Mouse (Mus musculus): ENCODE results near the gene Irf2bp2. TPM values are rescaled to one million over a fixed set of nuclear protein-coding genes. Genes with fewer than 3 reads are reported as not detected.

Irf2bp2 gene
- polyA plus RNA-seq, 1 experiment from 2014 or later = 10.6 TPM

GRCm38 (mm10) chr8:126613143-126613542 is 19.4 kb upstream of the Irf2bp2 start:
- H3K36me3 ChIP-seq (ENCODE audit: control insufficient read depth, insufficient read depth, low read length) = no peaks in the 10 kb centered on the region
- H3K27me3 ChIP-seq (replicated peaks; ENCODE audit: control insufficient read depth, insufficient read depth, low read length) = no peaks in the 10 kb centered on the region
- H3K4me3 ChIP-seq (ENCODE audit: low read depth, low read length) = no peak overlapping the region
- no peak overlapping the region for H3K9ac ChIP-seq (ENCODE audit: low read depth, low read length)
- no peaks in the 10 kb centered on the region for H3K9me3 ChIP-seq (ENCODE audit: control insufficient read depth, low read length)
- no peak overlapping the region for H3K27ac ChIP-seq (replicated peaks; ENCODE audit: low read depth, low read length)
- H3K4me1 ChIP-seq (ENCODE audit: control insufficient read depth, insufficient read depth, low read length) = peaks cover 25% of the 10 kb centered on the region
- no peak for ATAC-seq (ENCODE audit: low read depth)
- 47% methylated on average over 5 of the region's 5 CpGs for WGBS
- DNase-seq (ENCODE audit: low spot score) = no peak
- no peak overlapping the region for H3K4me2 ChIP-seq (ENCODE audit: low read depth, low read length)

- DNase-seq (ENCODE audit: low spot score) (no peak), ATAC-seq (ENCODE audit: low read depth) (no peak)
- Histone ChIP-seq H3K4me3 (ENCODE audit: low read depth, low read length) (no peak overlapping the region), H3K27me3 (replicated peaks; ENCODE audit: control insufficient read depth, insufficient read depth, low read length) (no peaks in the 10 kb centered on the region), H3K36me3 (ENCODE audit: control insufficient read depth, insufficient read depth, low read length) (no peaks in the 10 kb centered on the region), H3K9ac (ENCODE audit: low read depth, low read length) (no peak overlapping the region), H3K9me3 (ENCODE audit: control insufficient read depth, low read length) (no peaks in the 10 kb centered on the region), H3K4me1 (ENCODE audit: control insufficient read depth, insufficient read depth, low read length) (peaks cover 25% of the 10 kb centered on the region), H3K4me2 (ENCODE audit: low read depth, low read length) (no peak overlapping the region), H3K27ac (replicated peaks; ENCODE audit: low read depth, low read length) (no peak overlapping the region)
- 89% methylated on average over 3 of the region's 3 CpGs for WGBS
Measured at GRCm38 (mm10) chr8:126612739-126613138, 19.0 kb upstream of the Irf2bp2 start.

- H3K9ac ChIP-seq (ENCODE audit: low read depth, low read length) = no peak overlapping the region
- ATAC-seq (ENCODE audit: low read depth) (no peak), DNase-seq (ENCODE audit: low spot score) (no peak)
- no peaks in the 10 kb centered on the region for H3K9me3 ChIP-seq (ENCODE audit: control insufficient read depth, low read length)
- H3K4me1 ChIP-seq (ENCODE audit: control insufficient read depth, insufficient read depth, low read length) = peaks cover 22% of the 10 kb centered on the region
- no peak overlapping the region for H3K4me2 ChIP-seq (ENCODE audit: low read depth, low read length)
- no peak overlapping the region for H3K27ac ChIP-seq (replicated peaks; ENCODE audit: low read depth, low read length)
- H3K4me3 ChIP-seq (ENCODE audit: low read depth, low read length) = no peak overlapping the region
- H3K27me3 ChIP-seq (replicated peaks; ENCODE audit: control insufficient read depth, insufficient read depth, low read length) = no peaks in the 10 kb centered on the region
- H3K36me3 ChIP-seq (ENCODE audit: control insufficient read depth, insufficient read depth, low read length) = no peaks in the 10 kb centered on the region
- WGBS = 2% methylated on average over 3 of the region's 3 CpGs
Measured at GRCm38 (mm10) chr8:126610713-126611112, 16.9 kb upstream of the Irf2bp2 start.

GRCm38 (mm10) chr8:126609556-126610263 is 15.9 kb upstream of the Irf2bp2 start:
- no peaks in the 10 kb centered on the region for H3K9me3 ChIP-seq (ENCODE audit: control insufficient read depth, low read length)
- ATAC-seq (ENCODE audit: low read depth) (no peak), DNase-seq (ENCODE audit: low spot score) (no peak)
- H3K36me3 ChIP-seq (ENCODE audit: control insufficient read depth, insufficient read depth, low read length) = no peaks in the 10 kb centered on the region
- H3K4me1 ChIP-seq (ENCODE audit: control insufficient read depth, insufficient read depth, low read length) = peaks cover 17% of the 10 kb centered on the region
- WGBS = 85% methylated on average over 11 of the region's 11 CpGs
- H3K27me3 ChIP-seq (replicated peaks; ENCODE audit: control insufficient read depth, insufficient read depth, low read length) = no peaks in the 10 kb centered on the region
- no peak overlapping the region for H3K27ac ChIP-seq (replicated peaks; ENCODE audit: low read depth, low read length)
- no peak overlapping the region for H3K4me2 ChIP-seq (ENCODE audit: low read depth, low read length)
- H3K4me3 ChIP-seq (ENCODE audit: low read depth, low read length) = no peak overlapping the region
- no peak overlapping the region for H3K9ac ChIP-seq (ENCODE audit: low read depth, low read length)

GRCm38 (mm10) chr8:126603241-126603947 is 9.6 kb upstream of the Irf2bp2 start:
- WGBS = 8% methylated on average over 8 of the region's 8 CpGs
- peaks cover 41% of the 10 kb centered on the region for H3K4me1 ChIP-seq (ENCODE audit: control insufficient read depth, insufficient read depth, low read length)
- 0 out of 2 replicates have a peak overlapping the region, but pooled peaks have one; percentile 34 for H3K9ac ChIP-seq (ENCODE audit: low read depth, low read length)
- ATAC-seq (ENCODE audit: low read depth) = peak; percentile 82
- H3K4me3 ChIP-seq (ENCODE audit: low read depth, low read length) = no peak overlapping the region
- no peaks in the 10 kb centered on the region for H3K27me3 ChIP-seq (replicated peaks; ENCODE audit: control insufficient read depth, insufficient read depth, low read length)
- no peaks in the 10 kb centered on the region for H3K9me3 ChIP-seq (ENCODE audit: control insufficient read depth, low read length)
- no peaks in the 10 kb centered on the region for H3K36me3 ChIP-seq (ENCODE audit: control insufficient read depth, insufficient read depth, low read length)
- peak overlapping the region; percentile 83 for H3K27ac ChIP-seq (replicated peaks; ENCODE audit: low read depth, low read length)
- DNase-seq (ENCODE audit: low spot score) = peak; percentile 96
- H3K4me2 ChIP-seq (ENCODE audit: low read depth, low read length) = peak overlapping the region; percentile 25

GRCm38 (mm10) chr8:126602641-126603040 is 8.9 kb upstream of the Irf2bp2 start:
- Histone ChIP-seq H3K27me3 (replicated peaks; ENCODE audit: control insufficient read depth, insufficient read depth, low read length) (no peaks in the 10 kb centered on the region), H3K4me2 (ENCODE audit: low read depth, low read length) (peak overlapping the region; percentile 25), H3K9me3 (ENCODE audit: control insufficient read depth, low read length) (no peaks in the 10 kb centered on the region), H3K27ac (replicated peaks; ENCODE audit: low read depth, low read length) (peak overlapping the region; percentile 83), H3K9ac (ENCODE audit: low read depth, low read length) (no peak overlapping the region), H3K4me3 (ENCODE audit: low read depth, low read length) (no peak overlapping the region), H3K36me3 (ENCODE audit: control insufficient read depth, insufficient read depth, low read length) (no peaks in the 10 kb centered on the region), H3K4me1 (ENCODE audit: control insufficient read depth, insufficient read depth, low read length) (peaks cover 42% of the 10 kb centered on the region)
- no peak for DNase-seq (ENCODE audit: low spot score)
- peak; percentile 16; the same call in 1 of the 2 replicates for ATAC-seq (ENCODE audit: low read depth)
- WGBS = 36% methylated on average over 8 of the region's 8 CpGs

GRCm38 (mm10) chr8:126601325-126601724 is 7.5 kb upstream of the Irf2bp2 start:
- Histone ChIP-seq H3K27me3 (replicated peaks; ENCODE audit: control insufficient read depth, insufficient read depth, low read length) (no peaks in the 10 kb centered on the region), H3K4me1 (ENCODE audit: control insufficient read depth, insufficient read depth, low read length) (peaks cover 53% of the 10 kb centered on the region), H3K9ac (ENCODE audit: low read depth, low read length) (no peak overlapping the region), H3K27ac (replicated peaks; ENCODE audit: low read depth, low read length) (peak overlapping the region; percentile 83), H3K4me2 (ENCODE audit: low read depth, low read length) (no peak overlapping the region), H3K36me3 (ENCODE audit: control insufficient read depth, insufficient read depth, low read length) (no peaks in the 10 kb centered on the region), H3K9me3 (ENCODE audit: control insufficient read depth, low read length) (no peaks in the 10 kb centered on the region), H3K4me3 (ENCODE audit: low read depth, low read length) (no peak overlapping the region)
- DNase-seq (ENCODE audit: low spot score) = no peak
- no peak for ATAC-seq (ENCODE audit: low read depth)
- WGBS = 23% methylated on average over 5 of the region's 5 CpGs

GRCm38 (mm10) chr8:126600816-126601243 is 7.0 kb upstream of the Irf2bp2 start:
- H3K4me2 ChIP-seq (ENCODE audit: low read depth, low read length) = no peak overlapping the region
- H3K36me3 ChIP-seq (ENCODE audit: control insufficient read depth, insufficient read depth, low read length) = no peaks in the 10 kb centered on the region
- no peak overlapping the region for H3K4me3 ChIP-seq (ENCODE audit: low read depth, low read length)
- H3K9ac ChIP-seq (ENCODE audit: low read depth, low read length) = no peak overlapping the region
- WGBS = under 1% methylated on average over 7 of the region's 7 CpGs
- ATAC-seq (ENCODE audit: low read depth) (no peak), DNase-seq (ENCODE audit: low spot score) (peak; percentile 86)
- peaks cover 57% of the 10 kb centered on the region for H3K4me1 ChIP-seq (ENCODE audit: control insufficient read depth, insufficient read depth, low read length)
- no peaks in the 10 kb centered on the region for H3K27me3 ChIP-seq (replicated peaks; ENCODE audit: control insufficient read depth, insufficient read depth, low read length)
- peak overlapping the region; percentile 83 for H3K27ac ChIP-seq (replicated peaks; ENCODE audit: low read depth, low read length)
- H3K9me3 ChIP-seq (ENCODE audit: control insufficient read depth, low read length) = no peaks in the 10 kb centered on the region
